Mouse (Mus musculus) lung, postnatal 14 days (tissue): ENCODE measurements around the gene Cenpx.
"Not testable (repeated sequence)": the region's sequence is repeated elsewhere in the genome, so short reads cannot be mapped to it uniquely, and the experiment has no call there.

Source experiments
- DNase-seq: peaks from one replicate; pipeline ENCODE4 v3.0.0; 2021

Cenpx gene

DNA sequence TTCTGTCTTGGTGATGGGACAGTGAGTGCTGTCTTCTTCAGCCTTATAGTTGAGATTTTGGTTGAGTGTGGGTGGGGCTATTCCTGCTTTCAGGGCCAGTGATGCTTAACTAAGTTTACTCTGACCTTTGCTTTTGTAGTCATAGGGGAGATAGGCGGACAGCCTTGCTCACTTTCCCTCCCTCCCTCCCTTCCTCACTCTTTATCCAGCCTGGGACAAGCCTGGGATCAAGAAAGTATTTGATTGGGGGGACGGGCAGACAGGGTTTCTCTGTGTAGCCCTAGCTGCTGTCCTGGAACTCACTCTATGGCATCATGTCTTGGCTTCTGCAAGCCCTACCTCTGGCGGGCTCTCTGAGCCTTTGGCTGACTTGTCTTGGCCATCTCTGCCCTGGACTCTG, 20.1 kb downstream of the Cenpx start:
- DNase-seq = no peak

DNA sequence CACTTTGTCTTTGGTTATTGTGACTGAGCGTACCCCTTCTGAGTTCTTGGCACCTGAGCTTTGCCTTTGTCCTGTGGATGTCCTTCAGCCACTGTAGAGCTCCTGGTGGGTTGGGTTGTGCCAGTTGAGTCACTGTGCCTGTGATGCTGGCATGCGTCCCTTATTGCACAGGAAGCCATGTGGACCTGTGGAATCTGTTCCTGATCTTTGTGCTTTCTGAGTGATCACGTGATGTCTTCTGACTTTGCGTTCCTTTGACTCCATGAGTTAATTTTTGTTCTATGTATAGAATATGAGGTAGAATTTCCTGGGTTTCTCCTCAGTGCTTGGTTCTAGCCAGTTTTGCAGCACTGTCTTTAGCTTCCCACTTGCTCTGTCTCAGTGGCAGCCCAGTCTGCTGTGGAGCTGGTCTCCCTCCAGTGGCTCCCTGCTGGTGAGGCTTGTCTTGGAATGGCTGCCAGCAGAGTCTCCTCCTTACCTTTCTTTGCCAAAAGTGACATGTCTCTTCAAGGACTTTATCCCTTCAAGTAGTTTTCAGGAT, 21.0 kb downstream of the Cenpx start:
- peak; percentile 36 for DNase-seq

DNA sequence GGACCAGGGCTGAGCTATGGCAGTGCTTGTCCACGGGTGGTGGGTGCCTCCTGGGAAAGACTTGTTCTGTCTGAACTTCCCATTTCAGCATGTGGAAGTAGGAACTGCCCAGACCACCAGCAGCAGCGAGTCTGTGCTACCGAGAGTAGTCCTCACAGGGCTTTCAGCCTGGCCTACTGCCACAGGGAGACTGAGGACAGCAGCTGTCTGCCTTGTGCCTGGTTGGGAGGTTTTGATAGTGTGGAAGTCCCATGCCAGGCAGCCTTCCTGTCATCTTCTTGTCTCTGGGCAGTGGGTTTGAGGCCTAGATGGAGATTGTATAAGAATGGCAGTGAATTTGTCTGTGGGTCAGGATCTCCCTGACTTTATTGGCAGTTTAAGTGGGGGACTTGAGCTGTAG, 24.2 kb downstream of the Cenpx start:
- DNase-seq = no peak

- peak; percentile 56 for DNase-seq
Observed at GRCm38 (mm10) chr11:120686650-120687272, 26.8 kb downstream of the Cenpx start.

- DNase-seq = peak; percentile 44
Observed at GRCm38 (mm10) chr11:120684660-120685059, 28.9 kb downstream of the Cenpx start.

DNA sequence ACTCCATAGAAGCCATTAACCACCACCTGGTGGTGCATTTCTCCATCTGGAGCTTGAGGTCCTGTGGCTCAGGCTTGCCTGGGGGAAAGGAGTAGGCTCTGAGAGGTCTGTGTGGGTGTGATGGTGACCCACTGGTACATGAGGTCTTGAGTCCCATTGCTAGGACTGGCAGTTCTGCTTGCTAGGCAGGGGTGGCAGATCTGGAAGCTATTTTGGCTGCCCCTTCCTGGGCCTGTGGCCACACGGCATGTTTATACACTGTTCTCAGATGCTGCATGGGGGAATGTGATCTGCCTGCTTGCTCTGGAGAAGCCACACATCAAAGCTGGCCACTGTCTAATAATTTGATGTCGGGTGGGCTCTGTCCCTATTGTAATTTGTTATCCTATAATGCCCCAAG, 29.5 kb downstream of the Cenpx start:
- no peak for DNase-seq

- no peak for DNase-seq
Observed at GRCm38 (mm10) chr11:120683536-120683935, 30.0 kb downstream of the Cenpx start.

DNA sequence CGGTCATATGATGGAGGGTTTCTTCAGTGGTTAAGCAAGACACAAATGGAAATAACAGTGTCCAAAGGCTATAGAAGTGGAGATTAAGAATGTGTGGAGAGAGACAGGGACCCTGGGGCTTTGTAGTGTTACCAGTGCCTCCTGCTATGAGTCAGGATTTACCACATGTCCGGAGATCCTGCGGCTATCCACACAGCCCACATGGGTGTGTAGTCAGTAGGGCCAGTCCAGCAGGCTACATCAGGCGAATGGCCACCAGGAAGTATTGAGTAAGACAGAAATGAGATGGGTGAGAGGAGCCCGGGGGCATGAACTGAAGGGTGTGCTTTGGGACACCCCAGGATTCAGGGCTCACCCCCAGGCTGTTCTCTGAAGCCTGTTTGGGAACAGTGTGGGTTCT, 30.9 kb downstream of the Cenpx start:
- DNase-seq = no peak

DNA sequence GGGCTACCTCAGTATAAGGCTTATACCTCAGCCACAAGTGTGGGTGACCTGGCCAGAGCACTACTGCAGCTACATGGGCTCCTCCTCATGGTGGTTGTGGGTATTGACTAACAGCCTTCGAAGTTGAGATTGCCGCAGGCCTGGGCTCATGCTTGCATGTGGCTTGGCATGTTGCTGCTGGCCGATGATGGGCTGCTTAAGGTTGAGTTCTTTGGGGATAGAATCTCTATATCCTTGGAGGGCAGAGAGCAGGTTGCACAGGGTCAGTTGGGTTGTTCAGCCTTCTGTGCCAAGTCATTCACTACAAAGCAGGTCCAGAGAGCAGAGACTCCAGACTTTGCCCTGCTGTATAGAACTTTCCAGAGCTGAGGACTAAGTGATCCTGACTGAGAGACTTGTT, 33.6 kb downstream of the Cenpx start:
- DNase-seq = peak; percentile 43

GRCm38 (mm10) chr11:120676951-120677350, 36.6 kb downstream of the Cenpx start:
- DNase-seq = no peak

DNA sequence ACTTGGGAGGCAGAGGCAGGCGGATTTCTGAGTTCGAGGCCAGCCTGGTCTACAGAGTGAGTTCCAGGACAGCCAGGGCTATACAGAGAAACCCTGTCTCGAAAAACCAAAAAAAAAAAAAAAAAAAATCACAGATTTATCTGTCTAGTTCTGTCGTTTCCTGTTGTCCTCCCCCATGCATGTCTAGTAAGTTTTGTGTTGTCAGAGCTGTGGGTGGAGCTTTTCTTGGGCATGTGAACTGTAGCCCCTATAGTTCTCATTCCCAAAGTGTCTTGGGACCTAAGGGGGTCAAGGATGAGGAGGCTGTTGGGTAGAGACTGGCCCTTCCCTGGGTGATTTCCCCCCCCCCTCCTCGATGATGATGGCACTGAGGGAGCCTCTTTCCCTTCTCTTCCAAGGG, 37.7 kb downstream of the Cenpx start:
- not testable (repeated sequence) for DNase-seq

DNA sequence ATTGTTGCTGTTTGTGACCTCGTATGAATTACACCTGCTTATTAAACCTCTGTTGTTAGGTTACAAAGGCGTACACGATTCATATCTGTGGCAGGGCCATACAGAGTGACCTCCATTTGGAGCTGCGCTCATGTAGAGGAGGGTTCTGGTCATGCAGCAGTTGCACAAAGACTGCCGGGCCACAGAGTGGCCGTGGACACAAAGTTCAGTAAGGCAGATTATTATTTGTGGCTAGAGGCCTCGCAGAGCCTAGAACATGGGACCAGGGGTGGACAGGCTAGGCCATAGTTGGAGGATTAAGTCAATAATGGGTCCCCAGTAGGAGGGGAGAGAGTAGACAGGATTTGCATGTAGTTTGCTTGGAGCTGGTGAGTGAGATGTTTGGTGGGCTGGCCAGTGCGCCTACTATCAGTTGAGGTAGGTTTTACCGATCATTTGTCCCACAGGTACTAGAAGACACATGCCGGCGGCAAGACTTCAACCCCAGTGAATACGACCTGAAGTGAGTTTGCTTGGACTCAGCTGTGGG, 39.9 kb downstream of the Cenpx start:
- no peak for DNase-seq

DNA sequence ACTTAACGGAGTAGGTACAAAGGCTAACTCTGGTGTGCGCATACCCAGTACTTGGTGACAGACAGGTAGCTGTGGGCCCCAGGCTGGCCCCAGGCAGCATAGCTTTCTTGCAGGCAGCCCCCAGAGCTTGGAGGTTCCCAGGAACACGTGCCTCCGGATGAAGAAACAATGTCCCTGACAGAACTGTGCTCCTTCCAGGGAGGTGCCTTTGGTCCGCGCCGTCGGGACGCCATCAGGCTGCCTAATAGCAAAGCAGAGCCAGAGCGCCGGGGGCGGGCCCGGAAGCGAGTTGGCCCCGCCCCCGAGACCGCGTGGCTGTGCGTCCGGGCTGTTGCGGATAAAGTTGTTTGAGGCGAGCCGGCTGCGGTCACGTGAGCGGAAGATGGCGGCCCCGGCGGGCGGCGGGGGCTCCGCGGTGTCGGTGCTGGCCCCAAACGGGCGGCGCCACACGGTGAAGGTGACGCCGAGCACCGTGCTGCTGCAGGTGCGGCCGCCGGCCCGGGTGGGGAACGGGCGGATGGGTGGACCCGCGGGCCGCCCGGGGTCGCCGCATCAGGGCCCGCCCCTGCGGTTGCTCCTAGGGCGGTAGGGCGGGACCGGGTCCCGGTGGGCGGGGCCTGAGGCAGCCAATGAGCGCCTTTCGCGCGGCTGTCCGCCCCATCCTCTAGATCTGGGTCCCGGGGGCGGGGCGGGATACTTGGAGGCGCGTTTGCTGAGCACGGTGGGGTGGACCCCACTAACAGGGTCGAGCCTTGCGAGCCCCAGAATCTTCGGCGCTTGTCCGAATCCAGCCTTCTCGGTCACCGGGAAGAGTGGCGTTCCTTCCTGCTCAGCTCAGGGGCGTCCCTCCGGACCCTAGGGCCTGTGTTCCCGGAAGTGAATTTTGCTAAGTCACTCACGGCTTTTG, 40.6 kb downstream of the Cenpx start, which contains the start of gene Aspscr1:
Gene Aspscr1, plus strand, starts transcription at position 287 of the 907 bp plus-strand sequence.
- DNase-seq = peak; percentile 96

DNA sequence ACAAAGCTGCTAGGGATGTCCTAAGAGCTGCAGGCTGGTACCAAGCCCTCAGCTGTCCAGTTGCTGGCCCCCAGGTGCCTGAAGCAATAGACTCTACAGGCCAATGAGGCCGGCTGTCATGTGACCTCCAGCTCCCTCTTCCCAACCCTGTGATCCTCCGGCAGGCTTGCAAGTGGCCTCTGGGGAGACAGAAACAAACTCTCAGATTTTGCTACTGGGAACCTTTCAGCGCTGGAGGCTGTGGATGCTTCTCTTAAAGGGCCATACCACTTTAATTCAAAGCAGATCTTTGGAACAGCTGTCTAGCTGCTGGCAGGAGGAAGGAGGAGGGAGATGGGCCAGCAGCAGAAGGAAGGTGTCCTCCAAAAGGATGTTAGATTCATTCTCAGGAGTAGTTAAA, 46.9 kb downstream of the Cenpx start:
- DNase-seq = no peak

DNA sequence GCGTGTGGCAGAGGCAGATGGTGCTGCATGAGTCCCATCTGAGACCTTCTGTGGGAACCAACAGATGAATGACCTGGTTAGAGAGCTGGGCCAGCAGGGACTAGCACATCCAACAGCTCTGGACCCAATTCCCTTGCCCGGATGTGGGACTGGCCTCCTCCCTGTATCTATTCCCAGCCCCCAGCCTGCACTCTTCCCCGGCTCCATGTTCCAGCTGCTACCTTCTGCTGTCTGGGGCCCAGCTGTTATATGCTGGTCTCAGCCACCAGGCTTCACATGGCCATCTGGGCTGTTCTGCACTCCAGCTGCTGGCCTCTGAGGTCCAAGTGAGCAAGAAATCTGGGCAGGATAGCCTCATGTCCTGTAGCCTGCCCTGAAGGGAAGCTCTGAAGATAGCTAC, 48.1 kb downstream of the Cenpx start:
- peak; percentile 61 for DNase-seq

DNA sequence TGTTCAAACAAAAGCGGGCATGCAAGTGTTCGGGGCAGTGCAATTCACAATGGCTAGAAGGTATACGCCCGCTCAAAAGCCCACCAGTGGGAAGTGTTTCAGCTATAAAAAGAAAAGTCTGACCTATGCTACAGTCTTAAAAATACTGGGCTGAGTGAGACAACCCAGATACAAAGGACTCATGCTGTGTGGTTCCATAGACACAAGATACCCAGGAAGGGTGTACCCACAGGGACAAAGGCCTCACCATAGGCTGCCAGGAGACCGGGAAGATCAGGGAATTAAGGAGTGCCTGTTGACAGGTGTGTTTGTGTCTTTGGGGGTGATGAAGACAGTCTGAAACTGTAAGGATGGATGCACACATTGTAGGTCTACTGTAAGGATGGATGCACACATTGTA, 49.8 kb downstream of the Cenpx start:
- DNase-seq = no peak

GRCm38 (mm10) chr11:120662759-120663158, 50.8 kb downstream of the Cenpx start:
- DNase-seq = no peak

GRCm38 (mm10) chr11:120661076-120661460, 52.5 kb downstream of the Cenpx start, which contains the start of gene Notum:
TSS of gene Notum (minus strand) at chr11:120661175.
- DNase-seq = no peak
